Mouse (Mus musculus) layer of hippocampus, postnatal 25 days (tissue): ENCODE results near the gene Pias1. TPM values are rescaled to one million over a fixed set of nuclear protein-coding genes. Genes with fewer than 3 reads are reported as not detected.

Experiments used
- total RNA-seq, 2 experiments: library from RNA; stranded (reverse); gene quantifications; 2 replicates each; pipeline ENCODE4 v1.2.3; 2021

Gene Pias1
- total RNA-seq, 2 experiments from 2014 or later: 57.8 to 63.8 TPM

Other genes starting within 250 kb of the Pias1 start
- 100 to 1,000 TPM in 1 of 2 experiments, 10 to 100 TPM in 1; 97.6 to 105 TPM for gene Fem1b, start 176.0 kb downstream of the Pias1 start, total RNA-seq
- gene Cln6, start 149.1 kb downstream of the Pias1 start, total RNA-seq: 10 to 100 TPM; 11.4 to 13.4 TPM
- gene Calml4, start 129.8 kb downstream of the Pias1 start, total RNA-seq: 1 to 10 TPM; 1.2 to 2.4 TPM
- gene Skor1, start 161.0 kb upstream of the Pias1 start, total RNA-seq: under 1 TPM in 1 of 2 experiments, not detected in 1; 0.17 TPM